Mouse (Mus musculus): ENCODE data around the gene Ank3. TPM values are rescaled to one million over a fixed set of nuclear protein-coding genes. Genes with fewer than 3 reads are reported as not detected.
A peak's percentile ranks its signal among the peaks of the same experiment; 100 is the strongest.

Gene Ank3
- polyA plus RNA-seq, 2 experiments = 3.1 to 5.3 TPM

DNA sequence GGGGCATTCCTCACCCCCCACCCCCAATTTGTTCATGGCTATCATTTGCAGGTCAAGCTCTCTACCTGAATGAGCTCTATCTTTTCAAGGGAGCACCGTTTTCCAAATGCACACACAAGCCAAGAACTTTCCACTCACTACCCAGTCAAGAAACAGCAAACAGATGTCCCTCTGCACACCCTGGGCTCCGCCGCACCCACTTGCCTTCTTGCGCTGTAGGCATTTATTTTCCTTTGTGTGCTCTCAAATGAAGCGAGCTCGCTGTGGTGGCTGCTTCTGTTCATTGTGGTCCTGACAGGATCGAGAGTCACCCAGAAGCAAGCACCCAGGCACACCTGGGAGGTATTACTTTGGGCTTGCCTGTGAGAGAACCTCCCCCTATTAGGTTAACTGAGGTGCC lies 564.4 kb downstream of the Ank3 start:
- Histone ChIP-seq H3K4me1 (replicated peaks; ENCODE audit: control insufficient read depth in 2 of 2, insufficient read depth in 2 of 2, low read length in 1 of 2) (0 out of 4 replicates have a peak, but pooled peaks cover 0 to 4% of the 10 kb centered on the region in 2 experiments), H3K9me3 (ENCODE audit: control insufficient read depth, low read length) (no peaks in the 10 kb centered on the region), H3K36me3 (replicated peaks; ENCODE audit: control insufficient read depth, insufficient read depth, low read depth) (no peaks in the 10 kb centered on the region), H3K4me3 (ENCODE audit: insufficient read depth in 1 of 2, low read depth in 2 of 2, low read length in 2 of 2) (no peak overlapping the region), H3K9ac (replicated peaks) (no peak overlapping the region), H3K27me3 (ENCODE audit: control insufficient read depth, insufficient read depth, low read length) (no peaks in the 10 kb centered on the region), H3K4me2 (ENCODE audit: low read depth) (no peak overlapping the region), H3K27ac (no peak overlapping the region)
- TF ChIP-seq CTCF (IDR thresholded peaks at IDR 0.05; ENCODE audit: low read depth) (no peak), EP300 (IDR thresholded peaks at IDR 0.05; ENCODE audit: low read depth) (no peak)
- ATAC-seq (ENCODE audit: insufficient read depth) (no peak), DNase-seq (ENCODE audit: low read depth in 3 of 3, low spot score in 3 of 3) (no peak)
- 77% methylated on average over 7 of the region's 7 CpGs for WGBS (ENCODE audit: insufficient replicate concordance)

DNA sequence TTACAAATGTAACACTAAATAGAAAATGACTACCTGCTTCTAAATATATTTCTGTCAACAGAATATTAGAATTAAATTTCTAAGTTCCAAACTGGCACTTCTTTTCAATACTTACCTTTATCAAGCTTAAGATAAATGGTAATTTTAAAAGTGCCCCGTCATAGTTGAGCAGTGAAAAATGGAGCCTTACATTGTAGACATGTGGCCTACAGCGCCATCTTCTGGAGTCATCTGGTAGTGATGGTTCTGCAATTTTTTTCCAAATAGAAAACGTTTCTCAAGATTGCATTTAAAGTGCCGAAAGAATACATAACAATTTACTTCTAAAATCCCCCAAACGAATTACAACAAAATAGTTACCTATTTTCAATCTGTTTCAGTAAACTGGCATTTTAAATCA lies 566.0 kb downstream of the Ank3 start:
- 4% methylated on average over 5 of the region's 5 CpGs for WGBS (ENCODE audit: insufficient replicate concordance)
- H3K4me3 ChIP-seq (ENCODE audit: insufficient read depth in 1 of 2, low read depth in 2 of 2, low read length in 2 of 2) = no peak overlapping the region

DNA sequence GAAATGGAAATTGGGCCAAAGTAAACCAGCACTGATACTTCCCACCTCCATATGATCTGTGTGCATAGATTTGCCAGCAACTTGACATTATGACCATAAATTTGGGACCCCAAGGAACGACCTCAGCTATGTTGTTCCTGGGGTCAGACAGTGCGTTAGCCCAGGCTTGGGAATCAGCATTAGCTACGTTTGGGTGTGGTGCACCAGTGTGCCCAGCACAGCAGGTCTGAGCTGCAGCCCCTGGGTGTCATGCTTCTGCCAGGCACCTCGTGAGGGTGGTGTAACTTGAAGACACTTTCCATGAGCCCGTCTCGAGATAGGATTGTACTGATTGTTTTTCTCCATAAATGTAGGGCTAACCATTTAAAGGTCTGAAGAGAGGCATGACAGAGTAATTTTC lies 566.5 kb downstream of the Ank3 start:
- Histone ChIP-seq H3K36me3 (replicated peaks; ENCODE audit: control insufficient read depth, insufficient read depth, low read depth) (no peaks in the 10 kb centered on the region), H3K27me3 (ENCODE audit: control insufficient read depth, insufficient read depth, low read length) (no peaks in the 10 kb centered on the region), H3K4me2 (ENCODE audit: low read depth) (no peak overlapping the region), H3K4me1 (replicated peaks; ENCODE audit: control insufficient read depth in 2 of 2, insufficient read depth in 2 of 2, low read length in 1 of 2) (peaks cover 0 to 5% of the 10 kb centered on the region in 2 experiments; a peak in 1 of 4 replicates), H3K27ac (no peak overlapping the region), H3K9me3 (ENCODE audit: control insufficient read depth, low read length) (no peaks in the 10 kb centered on the region), H3K9ac (replicated peaks) (no peak overlapping the region), H3K4me3 (ENCODE audit: insufficient read depth in 1 of 2, low read depth in 2 of 2, low read length in 2 of 2) (no peak overlapping the region)
- 50% methylated on average over 6 of the region's 6 CpGs for WGBS (ENCODE audit: insufficient replicate concordance)
- ATAC-seq (ENCODE audit: insufficient read depth) (no peak), DNase-seq (ENCODE audit: low read depth in 3 of 3, low spot score in 3 of 3) (no peak)
- TF ChIP-seq CTCF (IDR thresholded peaks at IDR 0.05; ENCODE audit: low read depth) (no peak), EP300 (IDR thresholded peaks at IDR 0.05; ENCODE audit: low read depth) (no peak)

More for the DNA sequence above, 566.0 kb downstream of the Ank3 start:
- H3K9ac ChIP-seq (replicated peaks) = no peak overlapping the region
- no peaks in the 10 kb centered on the region for H3K27me3 ChIP-seq (ENCODE audit: control insufficient read depth, insufficient read depth, low read length)
- ATAC-seq (ENCODE audit: insufficient read depth) = no peak
- peak; percentile 40 to 46 (median 46) for DNase-seq (ENCODE audit: low read depth in 3 of 3, low spot score in 3 of 3)
- H3K9me3 ChIP-seq (ENCODE audit: control insufficient read depth, low read length) = no peaks in the 10 kb centered on the region
- H3K4me1 ChIP-seq (replicated peaks; ENCODE audit: control insufficient read depth in 2 of 2, insufficient read depth in 2 of 2, low read length in 1 of 2) = peaks cover 0 to 5% of the 10 kb centered on the region in 2 experiments; a peak in 1 of 4 replicates
- no peak overlapping the region for H3K4me2 ChIP-seq (ENCODE audit: low read depth)
- TF ChIP-seq CTCF (IDR thresholded peaks at IDR 0.05; ENCODE audit: low read depth) (peak; percentile 74; the same call in 1 of the 2 replicates), EP300 (IDR thresholded peaks at IDR 0.05; ENCODE audit: low read depth) (no peak)
- H3K27ac ChIP-seq = no peak overlapping the region
- H3K36me3 ChIP-seq (replicated peaks; ENCODE audit: control insufficient read depth, insufficient read depth, low read depth) = no peaks in the 10 kb centered on the region

- Histone ChIP-seq H3K27ac (no peak overlapping the region), H3K4me1 (replicated peaks; ENCODE audit: control insufficient read depth in 2 of 2, insufficient read depth in 2 of 2, low read length in 1 of 2) (peaks cover 0 to 5% of the 10 kb centered on the region in 2 experiments; a peak in 1 of 4 replicates), H3K9me3 (ENCODE audit: control insufficient read depth, low read length) (no peaks in the 10 kb centered on the region), H3K4me3 (ENCODE audit: insufficient read depth in 1 of 2, low read depth in 2 of 2, low read length in 2 of 2) (no peak overlapping the region), H3K9ac (replicated peaks) (no peak overlapping the region), H3K36me3 (replicated peaks; ENCODE audit: control insufficient read depth, insufficient read depth, low read depth) (no peaks in the 10 kb centered on the region), H3K4me2 (ENCODE audit: low read depth) (no peak overlapping the region), H3K27me3 (ENCODE audit: control insufficient read depth, insufficient read depth, low read length) (no peaks in the 10 kb centered on the region)
- no peak for ATAC-seq (ENCODE audit: insufficient read depth)
- TF ChIP-seq CTCF (IDR thresholded peaks at IDR 0.05; ENCODE audit: low read depth) (no peak), EP300 (IDR thresholded peaks at IDR 0.05; ENCODE audit: low read depth) (no peak)
- 66% methylated on average over 3 of the region's 4 CpGs for WGBS (ENCODE audit: insufficient replicate concordance)
- no peak for DNase-seq (ENCODE audit: low read depth in 3 of 3, low spot score in 3 of 3)
These were observed 569.4 kb downstream of the Ank3 start for GRCm38 (mm10) chr10:69967994-69968393.

GRCm38 (mm10) chr10:69979636-69980035 lies 581.1 kb downstream of the Ank3 start:
- Histone ChIP-seq H3K4me3 (ENCODE audit: insufficient read depth in 1 of 2, low read depth in 2 of 2, low read length in 2 of 2) (no peak overlapping the region), H3K27ac (no peak overlapping the region), H3K27me3 (ENCODE audit: control insufficient read depth, insufficient read depth, low read length) (no peaks in the 10 kb centered on the region), H3K4me1 (replicated peaks; ENCODE audit: control insufficient read depth in 2 of 2, insufficient read depth in 2 of 2, low read length in 1 of 2) (peaks cover 6 to 12% of the 10 kb centered on the region in 2 experiments; a peak in 3 of 4 replicates), H3K9ac (replicated peaks) (no peak overlapping the region), H3K4me2 (ENCODE audit: low read depth) (no peak overlapping the region), H3K36me3 (replicated peaks; ENCODE audit: control insufficient read depth, insufficient read depth, low read depth) (no peaks in the 10 kb centered on the region), H3K9me3 (ENCODE audit: control insufficient read depth, low read length) (no peaks in the 10 kb centered on the region)
- WGBS (ENCODE audit: insufficient replicate concordance) = 84% methylated on average over 2 of the region's 2 CpGs
- DNase-seq (ENCODE audit: low read depth in 3 of 3, low spot score in 3 of 3) (no peak), ATAC-seq (ENCODE audit: insufficient read depth) (no peak)
- TF ChIP-seq EP300 (IDR thresholded peaks at IDR 0.05; ENCODE audit: low read depth) = no peak
- no peak for TF ChIP-seq CTCF (IDR thresholded peaks at IDR 0.05; ENCODE audit: low read depth)
